Mouse (Mus musculus) megakaryocyte progenitor cell, adult 5-6 weeks (primary cell): Measurements from ENCODE around the gene Magi1. TPM values are rescaled to one million over a fixed set of nuclear protein-coding genes. Genes with fewer than 3 reads are reported as not detected.

Experiments used
- ATAC-seq: replicated peaks from 2 replicates; pipeline ENCODE4 v1.8.0; 2016; ENCODE audit warnings: mild to moderate bottlenecking, moderate TSS enrichment, inconsistent platforms; ENCODE audit not compliant: poor library complexity
- total RNA-seq, 2 experiments: library from RNA; stranded (forward) in 1 of 2; stranded (reverse) in 1 of 2; fragments of 157-497, 149-512 nt in 1 of 2; fragments of 200-1000 nt in 1 of 2; gene quantifications; 2 replicates each; pipeline versions ENCODE4 v1.2.3 to v1.2.4; 2015 to 2017

Gene Magi1
- total RNA-seq, 2 experiments from 2014 or later = 0.15 to 0.21 TPM

- ATAC-seq = no peak
Observed at GRCm38 (mm10) chr6:94203642-94204145, 80.0 kb downstream of the Magi1 start.

DNA sequence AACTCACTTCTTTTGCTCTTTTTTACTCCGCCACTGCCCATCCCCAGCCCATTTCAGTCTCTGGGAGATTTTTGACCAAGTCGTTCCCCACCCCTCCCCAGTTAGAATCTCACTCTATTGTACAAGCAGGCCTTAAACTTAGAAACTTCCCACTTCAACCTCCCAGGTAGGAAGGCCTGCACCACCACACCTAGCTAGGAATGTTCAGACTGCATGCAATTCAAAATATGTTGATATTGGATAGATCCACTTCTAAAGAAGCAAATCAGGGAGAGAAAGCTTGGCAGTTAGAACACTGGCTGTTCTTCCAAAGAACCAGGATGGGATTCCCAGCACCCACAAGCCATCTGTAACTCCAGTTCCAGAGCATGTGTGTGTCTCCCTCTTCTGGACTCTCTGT is 81.8 kb downstream of the Magi1 start:
- ATAC-seq = no peak

DNA sequence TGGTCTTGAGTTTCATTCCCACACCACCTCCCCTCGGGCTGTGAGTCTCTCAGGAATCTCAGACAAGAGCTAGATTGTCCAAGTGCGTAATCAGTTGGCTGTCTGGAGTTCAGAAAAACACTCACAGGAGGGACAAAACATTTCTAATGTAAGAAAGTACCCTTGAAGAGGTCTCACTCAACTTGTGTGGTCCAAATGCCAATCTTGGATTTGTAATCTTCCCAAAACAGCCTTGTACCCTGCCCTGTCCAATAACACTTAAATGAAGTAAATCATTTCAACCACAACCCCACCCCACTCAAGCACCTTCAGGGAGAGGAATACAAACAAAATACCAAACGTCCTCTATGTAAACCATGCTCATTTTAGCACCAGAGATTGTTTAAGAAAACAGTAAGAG is 82.8 kb downstream of the Magi1 start:
- ATAC-seq = no peak

- ATAC-seq = no peak
Observed at GRCm38 (mm10) chr6:94199696-94200095, 84.0 kb downstream of the Magi1 start.

GRCm38 (mm10) chr6:94197831-94198230 is 85.9 kb downstream of the Magi1 start:
- ATAC-seq = no peak

DNA sequence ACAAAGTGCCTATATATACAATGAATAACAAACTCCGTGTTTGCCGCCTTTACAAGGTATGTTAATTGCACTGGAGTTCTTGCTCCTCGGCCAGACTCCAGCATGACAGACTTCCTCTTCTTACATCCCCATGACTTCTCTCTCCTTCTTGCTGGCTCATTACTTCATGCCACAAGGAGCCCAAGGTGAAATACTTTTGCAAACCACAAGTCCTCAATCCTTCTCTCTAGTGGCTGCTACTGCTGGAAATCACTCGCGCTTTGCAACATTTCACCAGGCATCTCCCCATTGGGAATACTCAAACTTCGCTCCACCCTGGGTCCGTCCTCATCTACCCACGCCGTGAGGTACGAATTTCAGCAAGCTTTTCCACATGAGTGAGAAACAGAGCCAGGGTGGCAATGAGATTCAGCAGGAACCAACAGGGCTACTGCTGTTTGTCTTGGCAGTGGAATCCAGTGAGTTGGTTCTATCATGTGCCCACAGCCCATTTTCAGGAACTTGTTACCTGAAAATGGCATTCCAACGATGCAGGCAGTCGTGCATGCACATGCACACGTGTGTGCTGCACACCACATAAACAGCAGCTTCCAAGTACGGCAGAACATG is 88.3 kb downstream of the Magi1 start:
- ATAC-seq = 0 out of 2 replicates have a peak, but pooled peaks have one; percentile 29

- no peak for ATAC-seq
Observed at GRCm38 (mm10) chr6:94190830-94191229, 92.9 kb downstream of the Magi1 start.

DNA sequence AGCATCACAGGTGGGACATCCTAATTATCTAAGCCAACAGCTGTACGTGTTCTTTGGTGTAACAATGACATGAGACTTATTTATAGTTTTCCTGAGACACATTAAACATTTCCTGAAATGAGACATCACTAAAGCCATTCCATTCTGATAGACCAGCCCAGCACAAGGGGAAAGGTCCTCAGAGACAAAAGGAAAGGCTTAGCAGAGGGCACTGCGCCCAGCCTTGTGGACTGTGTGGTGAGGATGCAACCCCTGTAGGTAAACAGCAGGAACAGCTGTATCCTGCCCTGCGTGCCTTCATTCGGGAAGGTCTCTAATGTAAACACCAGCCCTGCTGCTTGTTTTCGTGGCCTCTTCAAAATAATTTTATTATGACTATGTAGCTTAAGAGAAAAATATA is 94.3 kb downstream of the Magi1 start:
- ATAC-seq = no peak

DNA sequence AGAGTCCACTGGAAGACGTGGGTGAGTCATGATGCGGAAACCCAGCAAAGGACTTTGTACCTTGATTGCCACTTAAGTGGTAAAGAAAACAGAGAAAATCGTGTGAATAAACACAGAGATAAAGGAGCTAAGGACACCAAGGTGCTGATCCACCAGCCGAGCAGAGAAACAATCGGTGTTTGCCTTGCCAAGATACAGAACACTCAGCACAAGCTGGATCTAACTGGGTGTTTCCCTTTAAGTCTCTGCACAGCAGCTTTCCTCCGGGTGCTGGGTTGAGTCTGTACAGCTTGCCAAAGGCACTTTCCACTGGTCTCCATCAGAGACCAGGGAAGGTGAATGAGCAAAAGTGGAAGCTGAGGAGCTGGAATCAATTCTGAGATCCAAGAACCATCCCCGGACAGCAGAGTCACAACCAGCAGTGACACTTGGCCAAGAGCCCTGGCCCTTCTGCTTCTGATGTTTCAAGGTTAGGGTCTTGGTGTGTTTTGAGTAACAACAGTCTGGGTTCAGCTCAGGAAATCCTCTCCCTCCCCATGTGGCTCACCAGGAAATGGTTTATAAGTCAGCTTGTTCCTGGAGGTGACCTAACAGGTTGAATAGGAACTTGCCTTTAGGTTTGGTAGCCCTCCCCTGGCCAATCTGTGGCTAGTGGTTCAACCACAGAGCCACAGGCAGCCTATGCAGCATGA is 96.9 kb downstream of the Magi1 start:
- ATAC-seq = peak; percentile 91

- peak; percentile 49 for ATAC-seq
Observed at GRCm38 (mm10) chr6:94184268-94184667, 99.4 kb downstream of the Magi1 start.

DNA sequence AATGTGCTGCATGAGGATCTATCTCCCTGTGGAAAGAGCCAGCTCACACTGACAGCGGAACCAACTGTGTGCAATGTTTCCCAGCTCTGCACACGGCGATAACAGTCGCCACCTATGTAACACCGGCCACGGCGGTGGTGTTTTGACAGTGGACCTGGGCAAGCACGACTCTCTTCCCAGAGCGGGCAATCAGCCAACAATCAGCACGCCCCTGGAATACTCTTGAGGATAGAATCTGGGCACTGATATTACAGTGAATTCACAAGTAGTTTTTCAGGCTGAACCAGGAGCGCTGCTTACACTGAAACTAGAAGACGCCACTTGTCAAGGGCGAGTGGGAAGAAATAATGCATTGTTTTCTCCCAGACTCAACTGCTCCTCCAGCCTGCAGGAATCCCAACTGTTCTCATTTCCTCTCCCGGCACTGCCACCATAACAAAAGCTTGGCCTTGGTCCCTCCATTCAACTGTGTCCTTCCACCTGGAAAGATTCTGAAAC is 100.3 kb downstream of the Magi1 start:
- no peak for ATAC-seq

DNA sequence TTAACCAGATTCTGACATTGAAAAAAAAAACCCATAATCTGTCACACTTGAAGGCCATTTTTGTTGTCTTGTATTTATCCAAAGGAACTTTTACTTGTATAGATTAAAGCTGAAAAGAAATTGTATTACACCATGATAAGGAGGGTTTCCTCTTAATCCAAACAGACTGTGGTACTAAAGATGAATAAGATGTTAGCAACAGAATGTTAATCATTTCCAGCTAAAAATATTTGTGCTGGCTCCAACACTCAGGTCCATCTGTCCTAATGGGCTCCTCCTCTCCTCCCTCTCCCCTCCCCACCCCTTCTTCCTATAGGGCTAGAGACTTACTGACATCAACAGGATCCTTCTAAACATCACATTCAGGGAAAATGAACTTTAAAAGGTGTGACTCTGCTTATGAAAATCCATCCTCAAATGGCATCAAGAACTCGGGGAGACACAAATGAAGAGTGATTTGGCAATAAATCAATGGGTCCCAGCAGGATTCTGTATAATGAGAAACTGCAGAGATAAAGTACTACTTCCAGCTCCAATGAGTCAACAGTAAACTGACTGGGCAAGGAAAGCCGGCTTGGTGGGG is 102.0 kb downstream of the Magi1 start:
- ATAC-seq = no peak

DNA sequence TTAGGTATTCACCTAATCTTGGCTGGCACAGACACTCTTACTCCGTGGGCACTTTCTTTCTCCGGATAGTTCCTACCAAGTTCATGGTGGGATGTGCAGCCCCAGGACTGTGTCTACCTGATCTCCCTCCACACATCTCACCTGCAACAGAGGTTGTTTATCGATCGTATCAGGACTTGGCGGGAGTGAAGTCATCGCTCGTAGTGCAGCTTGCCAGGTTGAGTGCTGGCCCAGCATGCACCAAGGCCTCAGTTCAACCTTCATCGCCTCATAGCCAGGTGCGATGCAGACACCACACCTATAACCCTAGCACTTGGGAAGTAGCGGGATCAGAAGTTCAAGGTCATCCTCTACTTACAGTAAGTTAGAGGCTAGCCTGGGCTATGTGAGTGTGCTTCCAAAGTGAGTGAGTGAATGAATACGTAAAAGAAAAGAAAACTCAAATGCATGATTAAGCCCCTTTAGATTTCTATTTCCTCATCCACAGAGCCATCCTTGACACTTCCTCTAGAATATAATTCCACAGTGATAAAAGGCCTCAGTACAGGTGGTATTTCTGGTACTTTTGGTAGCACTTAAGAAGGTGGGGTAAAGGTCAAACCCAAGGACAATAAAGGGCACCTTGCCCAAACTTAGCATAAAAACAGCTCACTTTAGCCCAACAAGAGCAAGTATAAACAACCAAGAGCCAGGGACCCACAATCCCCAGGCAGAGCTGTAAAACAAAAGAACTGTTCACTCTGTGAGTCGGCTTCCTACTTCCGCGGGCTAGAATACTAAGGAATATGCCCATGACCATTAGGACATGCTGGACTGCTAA is 103.2 kb downstream of the Magi1 start:
- no peak for ATAC-seq

GRCm38 (mm10) chr6:94177559-94177958 is 106.2 kb downstream of the Magi1 start:
- ATAC-seq = no peak

DNA sequence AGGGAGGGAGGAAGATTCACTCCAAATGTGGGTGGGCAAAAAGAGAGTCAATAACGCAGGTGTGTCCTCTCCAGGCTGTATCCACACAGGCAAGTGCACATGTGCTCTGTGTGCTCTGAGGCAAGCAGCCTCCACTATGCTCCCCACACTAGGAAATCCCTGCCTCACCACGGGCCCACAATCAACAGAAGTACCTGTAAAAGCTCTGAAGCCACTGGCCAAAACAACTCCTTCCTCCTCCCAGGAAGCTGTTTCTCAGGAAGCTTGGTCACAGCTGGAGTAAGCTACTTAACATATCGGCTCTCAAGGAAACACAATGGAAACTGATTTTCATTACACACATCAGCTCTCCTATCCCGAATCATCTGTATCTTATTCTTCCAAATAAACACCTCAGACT is 107.0 kb downstream of the Magi1 start:
- no peak for ATAC-seq

DNA sequence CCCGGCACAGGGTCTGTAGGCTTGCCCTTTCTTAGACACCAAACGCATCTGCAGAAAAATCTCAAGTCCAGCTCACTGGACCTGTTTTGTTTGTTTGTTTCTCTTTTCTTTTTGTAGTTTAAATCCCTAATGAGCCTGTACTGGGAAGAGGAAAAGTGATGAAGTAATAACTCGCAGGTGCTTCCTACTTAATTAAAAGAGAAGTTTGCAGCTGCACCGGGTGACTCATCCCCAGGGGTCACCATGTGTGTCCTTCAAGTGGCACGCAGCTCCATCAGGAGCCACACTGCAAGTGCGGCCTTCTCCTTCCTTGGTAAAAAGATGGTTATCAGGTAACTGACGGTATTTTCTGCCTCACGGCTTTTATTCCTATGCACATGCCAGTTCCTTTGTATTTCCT is 112.5 kb downstream of the Magi1 start:
- no peak for ATAC-seq

GRCm38 (mm10) chr6:94169581-94170194 is 114.0 kb downstream of the Magi1 start:
- no peak for ATAC-seq

GRCm38 (mm10) chr6:94165951-94166350 is 117.8 kb downstream of the Magi1 start:
- ATAC-seq = no peak

GRCm38 (mm10) chr6:94164753-94165536 is 118.8 kb downstream of the Magi1 start:
- ATAC-seq = no peak
